Mouse (Mus musculus) lung, adult 2 months (tissue): Measurements from ENCODE around the gene Afm.

Experiments used
- CTCF ChIP-seq: fragments of 200-500 bp; IDR thresholded peaks from 2 replicates; pipeline ENCODE4 v1.5.1; 2011; ENCODE audit warnings: mild to moderate bottlenecking, low read length, control low read depth; ENCODE audit not compliant: insufficient read depth
- POLR2A ChIP-seq: fragments of 200-500 bp; IDR thresholded peaks from 2 replicates; pipeline ENCODE4 v1.6.1; 2011; ENCODE audit warnings: low read depth, mild to moderate bottlenecking, control low read depth, low read length, borderline replicate concordance; ENCODE audit errors: extremely low read depth

- TF ChIP-seq CTCF (no peak), POLR2A (no peak)
Measured at GRCm38 (mm10) chr5:90594945-90595344, 76.2 kb downstream of the Afm start.
